Mouse (Mus musculus) hindbrain, embryonic 16.5 days (tissue): ENCODE measurements at regions not wholly inside any gene's neighbourhood (a gene's known extent, or its start where the extent isn't known, plus 50 kb on each side); places are given as distances from the start of the nearest gene placed in this dataset.

ENCODE experiments used
- ATAC-seq: fragments of 200-750 bp; cut with Nextera tagmentation; 2 replicates; pipeline ENCODE4 v1.8.0; 2017; ENCODE audit warnings: moderate TSS enrichment, moderate library complexity
- H3K27ac ChIP-seq: fragments of 300-500 bp; sonication (generic); 2 replicates; pipeline ENCODE4 v1.5.1; 2014; ENCODE audit warnings: low read depth, mild to moderate bottlenecking, control low read depth, low read length, moderate library complexity
- H3K27me3 ChIP-seq: fragments of 300-500 bp; sonication (generic); replicated peaks from 2 replicates; pipeline ENCODE4 v1.6.1; 2014; ENCODE audit warnings: low read length; ENCODE audit not compliant: control insufficient read depth, insufficient read depth
- H3K36me3 ChIP-seq: fragments of 300-500 bp; sonication (generic); 2 replicates; pipeline ENCODE4 v1.6.1; 2014; ENCODE audit warnings: mild to moderate bottlenecking, low read length, moderate library complexity, mixed read lengths; ENCODE audit not compliant: control insufficient read depth, insufficient read depth
- H3K4me1 ChIP-seq: fragments of 300-500 bp; sonication (generic); 2 replicates; pipeline ENCODE4 v1.6.1; 2014; ENCODE audit warnings: low read depth, low read length; ENCODE audit not compliant: control insufficient read depth, insufficient read depth
- H3K4me2 ChIP-seq: fragments of 300-500 bp; sonication (generic); 2 replicates; pipeline ENCODE4 v1.6.1; 2014; ENCODE audit warnings: mild to moderate bottlenecking, low read length, control low read depth, moderate library complexity
- H3K4me3 ChIP-seq: fragments of 300-500 bp; sonication (generic); 2 replicates; pipeline ENCODE4 v1.5.1; 2014; ENCODE audit warnings: mild to moderate bottlenecking, low read length, control low read depth, moderate library complexity
- H3K9ac ChIP-seq: fragments of 300-500 bp; sonication (generic); 2 replicates; pipeline ENCODE4 v1.6.1; 2014; ENCODE audit warnings: low read depth, mild to moderate bottlenecking, control low read depth, low read length, moderate library complexity
- H3K9me3 ChIP-seq: fragments of 300-500 bp; sonication (generic); 2 replicates; pipeline ENCODE4 v1.6.1; 2014; ENCODE audit warnings: mild to moderate bottlenecking, low read length, moderate library complexity; ENCODE audit not compliant: control insufficient read depth
- WGBS: fragments of 180-500 bp; shearing (Covaris S2); extraction: QIAGEN DNeasy Blood & Tissue Kit; methylation state at CpG from one replicate; pipeline ENCODE4 v1.1.7; 2014; 5-methylcytosine and 5-hydroxymethylcytosine counted together

DNA sequence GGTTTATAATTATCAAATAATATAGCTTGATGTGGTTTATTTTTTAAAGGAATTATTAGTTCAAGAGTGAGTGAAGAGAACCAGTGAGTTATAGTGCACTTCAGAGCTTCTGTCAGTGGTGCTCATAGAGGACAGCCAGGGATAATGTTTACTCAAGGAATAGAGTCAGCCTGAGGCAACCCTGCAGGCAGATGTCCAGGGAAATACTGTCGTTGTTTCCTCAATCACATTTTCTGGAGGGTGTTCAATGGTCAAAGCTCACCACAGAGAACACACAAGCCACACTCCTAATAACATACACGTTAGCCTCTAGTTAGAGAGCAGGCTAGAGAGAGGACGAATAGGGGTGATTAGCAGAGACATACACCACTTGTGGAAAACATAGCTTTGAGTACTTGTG is 184.0 kb downstream of the Sqor start:
- WGBS: 86% methylated on average over 3 of the region's 3 CpGs
- Histone ChIP-seq H3K9me3 (no peaks in the 10 kb centered on the region), H3K27me3 (no peaks in the 10 kb centered on the region), H3K27ac (no peak overlapping the region), H3K4me1 (no peaks in the 10 kb centered on the region), H3K4me2 (no peak overlapping the region), H3K9ac (no peak overlapping the region), H3K4me3 (no peak overlapping the region), H3K36me3 (no peaks in the 10 kb centered on the region)
- no peak for ATAC-seq

DNA sequence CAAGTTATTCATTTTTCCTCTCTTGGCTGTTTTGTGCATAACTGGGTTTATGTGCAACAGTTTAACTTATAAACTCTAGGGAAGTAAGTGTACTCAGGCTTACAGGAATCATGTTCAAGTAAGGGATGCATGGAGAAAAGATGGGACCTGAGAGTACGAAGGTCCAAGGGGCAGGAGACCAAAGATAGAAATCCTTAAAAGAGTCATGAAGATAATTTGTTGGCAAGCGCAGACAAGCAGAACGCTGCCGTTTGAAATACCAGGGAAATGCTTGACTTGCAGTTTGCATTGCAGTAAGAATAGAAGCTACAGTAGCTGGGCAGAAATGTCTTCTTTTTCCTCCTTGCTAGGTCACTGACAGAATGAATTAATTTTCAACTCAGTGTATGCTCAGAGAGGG is 196.7 kb downstream of the Sqor start:
- H3K4me1 ChIP-seq: no peaks in the 10 kb centered on the region
- no peaks in the 10 kb centered on the region for H3K27me3 ChIP-seq
- H3K27ac ChIP-seq: no peak overlapping the region
- H3K36me3 ChIP-seq: no peaks in the 10 kb centered on the region
- ATAC-seq: no peak
- H3K9ac ChIP-seq: no peak overlapping the region
- H3K4me2 ChIP-seq: no peak overlapping the region
- H3K4me3 ChIP-seq: no peak overlapping the region
- 78% methylated on average over 4 of the region's 4 CpGs for WGBS
- H3K9me3 ChIP-seq: no peaks in the 10 kb centered on the region

DNA sequence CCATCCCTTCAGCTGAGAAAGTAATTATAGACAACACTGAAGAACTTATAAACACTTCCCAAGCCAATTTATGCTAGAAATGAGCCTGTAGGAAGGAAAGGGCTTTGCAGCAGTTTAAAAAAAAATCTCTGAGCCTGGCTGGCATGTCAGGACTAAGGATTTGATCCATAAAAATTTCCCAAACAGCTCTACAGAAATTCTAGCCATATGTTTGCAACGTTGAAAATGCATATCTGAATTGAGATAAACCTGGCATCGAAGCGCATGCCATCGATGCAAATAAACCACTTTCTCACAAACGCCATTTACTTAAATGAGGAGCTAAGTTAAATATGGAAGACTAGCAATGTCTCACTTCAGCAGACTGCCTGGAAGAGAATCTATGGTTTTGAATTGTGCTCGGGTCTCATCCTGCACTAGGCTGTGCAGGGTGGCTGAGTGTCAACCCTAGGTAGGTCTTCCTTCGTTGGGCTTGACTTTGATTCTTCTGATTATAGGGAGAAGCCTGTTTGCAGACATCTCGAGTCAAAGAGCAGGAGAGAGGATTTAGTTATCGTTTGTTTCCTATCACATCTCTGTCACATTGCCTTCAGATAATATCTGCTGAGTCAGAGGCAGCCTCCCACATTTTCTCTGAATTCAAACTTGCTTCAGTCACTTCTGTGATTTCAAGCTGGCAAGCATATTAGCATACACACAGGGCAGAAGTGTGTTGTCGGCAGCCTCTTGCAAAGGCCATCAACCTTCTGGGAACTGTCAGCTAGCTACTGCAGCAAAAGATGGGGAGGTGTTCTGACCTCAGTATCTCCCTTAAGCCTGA is 204.0 kb downstream of the Sqor start:
- no peak overlapping the region for H3K4me2 ChIP-seq
- no peaks in the 10 kb centered on the region for H3K27me3 ChIP-seq
- 84% methylated on average over 10 of the region's 10 CpGs for WGBS
- no peak for ATAC-seq
- no peaks in the 10 kb centered on the region; the same call in 1 of the 2 replicates for H3K9me3 ChIP-seq
- H3K27ac ChIP-seq: no peak overlapping the region
- no peak overlapping the region for H3K9ac ChIP-seq
- no peaks in the 10 kb centered on the region for H3K36me3 ChIP-seq
- H3K4me3 ChIP-seq: no peak overlapping the region
- H3K4me1 ChIP-seq: no peaks in the 10 kb centered on the region
